Mouse (Mus musculus): ENCODE measurements around the gene Mab21l3.

DNA sequence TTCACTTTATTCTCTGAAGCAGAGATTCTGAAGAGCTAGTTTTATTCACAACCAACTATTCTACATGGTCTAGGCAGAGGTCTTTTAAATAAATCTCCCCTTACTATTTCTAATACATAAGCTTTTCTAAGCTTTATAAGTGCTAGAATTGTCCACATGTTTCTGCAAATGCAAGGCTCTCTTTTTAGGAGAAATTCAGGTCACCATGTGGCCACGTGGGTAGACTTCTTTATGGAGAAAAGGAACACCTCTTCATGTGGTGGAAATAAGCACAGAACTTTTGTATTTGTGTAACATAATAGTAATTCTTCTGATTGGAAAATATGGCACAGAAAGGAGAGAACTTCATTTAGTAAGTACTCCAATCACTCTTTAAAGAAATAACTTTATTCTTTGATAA lies 5.3 kb upstream of the Mab21l3 start:
- no peak for TF ChIP-seq CTCF (IDR thresholded peaks at IDR 0.05; ENCODE audit: control insufficient read depth, insufficient read depth, insufficient read length)
- no peak for TF ChIP-seq MAX (IDR thresholded peaks at IDR 0.05)
- no peak for TF ChIP-seq USF1 (IDR thresholded peaks at IDR 0.05; ENCODE audit: low read depth)
- no peak for TF ChIP-seq CEBPB (IDR thresholded peaks at IDR 0.05; ENCODE audit: low read depth)
- TF ChIP-seq MYOG (IDR thresholded peaks at IDR 0.05; ENCODE audit: control insufficient read depth, extremely low read depth, insufficient read length), result no peak
- TF ChIP-seq MYOD1 (IDR thresholded peaks at IDR 0.05; ENCODE audit: control insufficient read depth, insufficient read length, low read depth), result no peak

Data from C2C12 (cell line).